Mouse (Mus musculus): ENCODE data around the gene Taf1d.

GRCm38 (mm10) chr9:15279649-15280490 lies 26.1 kb upstream of the Taf1d start, which contains the start of gene Med17:
- no peak for TF ChIP-seq CTCF (IDR thresholded peaks at IDR 0.05; ENCODE audit: borderline replicate concordance, extremely low read depth, insufficient read depth, insufficient read length)
- peak; percentile 67; the same call in 1 of the 2 replicates for TF ChIP-seq POLR2A (IDR thresholded peaks at IDR 0.05; ENCODE audit: borderline replicate concordance, extremely low read depth, insufficient read depth, insufficient read length, poor library complexity, severe bottlenecking)
